Mouse (Mus musculus) retina, adult 2 months (tissue): ENCODE measurements around the gene Jade1.

Experiments
- DNase-seq: peaks from one replicate; pipeline ENCODE4 v3.0.0-alpha.2; 2012; ENCODE audit warnings: low read depth, low spot score

Gene Jade1

DNA sequence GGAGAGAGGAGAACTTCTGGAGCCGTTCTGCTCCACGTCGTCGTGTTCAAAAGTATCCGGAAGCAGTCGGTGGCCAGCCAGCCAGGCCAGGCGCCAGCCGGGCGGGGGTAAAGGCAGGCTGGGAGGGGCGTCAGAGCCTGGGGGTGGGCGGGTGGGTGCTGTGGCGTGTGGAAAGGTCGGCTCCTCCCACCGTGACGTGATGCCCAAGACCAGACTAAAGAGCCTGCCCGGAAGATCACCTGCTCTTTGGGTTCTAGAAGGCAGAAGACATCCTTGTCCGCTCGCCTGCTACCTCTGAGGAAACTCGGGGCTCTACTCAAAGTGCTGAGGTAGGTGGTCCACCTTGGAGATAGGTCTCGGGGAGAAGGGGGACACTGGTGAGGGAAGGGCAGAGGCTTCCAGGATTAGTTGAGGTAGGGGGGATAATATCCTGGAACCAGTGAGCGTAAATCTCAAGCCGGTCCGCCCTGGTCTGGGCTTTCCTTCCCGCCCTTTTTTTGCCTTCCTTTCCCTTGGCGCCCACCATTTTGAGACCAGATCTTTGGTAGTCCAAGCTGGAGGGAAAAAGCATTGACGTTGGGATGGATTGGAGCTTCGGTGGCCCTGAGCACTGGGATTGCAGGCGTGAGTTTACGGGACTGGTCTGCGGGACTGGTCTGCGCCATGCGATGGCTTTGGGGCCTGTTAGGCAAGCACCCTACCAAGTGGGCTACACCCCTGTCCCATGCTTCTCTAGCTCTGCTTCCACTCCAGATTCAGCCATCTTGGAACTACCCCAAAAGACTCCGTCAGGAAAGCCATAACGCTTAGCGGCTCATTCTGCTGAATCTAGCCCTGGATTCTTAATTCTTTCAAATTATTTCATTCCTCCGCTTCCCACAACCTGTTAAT lies at the start of gene Jade1:
TSS of gene Jade1 (plus strand) at position 241 of the 891 bp plus-strand sequence.
- DNase-seq = no peak

DNA sequence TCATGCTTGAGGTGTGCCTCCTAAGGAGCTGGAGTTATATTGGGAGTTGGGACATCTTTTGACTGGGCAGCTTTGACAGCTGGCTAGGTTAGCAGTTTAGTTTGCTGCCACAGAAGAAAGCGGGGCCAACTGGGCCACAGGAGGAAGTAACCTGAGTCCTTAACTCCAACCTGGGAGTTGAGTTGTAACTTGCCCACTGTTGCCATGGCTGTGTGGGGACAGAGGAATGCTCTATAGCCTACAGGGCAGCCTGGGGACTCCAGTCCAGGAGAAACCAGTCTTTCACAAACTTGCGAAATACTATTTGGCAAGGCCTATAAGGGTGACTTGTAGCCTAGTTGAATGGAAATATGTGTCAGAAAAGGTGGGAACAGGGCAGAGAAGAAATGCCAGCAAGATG lies 46.1 kb upstream of the Jade1 start:
- DNase-seq = no peak

DNA sequence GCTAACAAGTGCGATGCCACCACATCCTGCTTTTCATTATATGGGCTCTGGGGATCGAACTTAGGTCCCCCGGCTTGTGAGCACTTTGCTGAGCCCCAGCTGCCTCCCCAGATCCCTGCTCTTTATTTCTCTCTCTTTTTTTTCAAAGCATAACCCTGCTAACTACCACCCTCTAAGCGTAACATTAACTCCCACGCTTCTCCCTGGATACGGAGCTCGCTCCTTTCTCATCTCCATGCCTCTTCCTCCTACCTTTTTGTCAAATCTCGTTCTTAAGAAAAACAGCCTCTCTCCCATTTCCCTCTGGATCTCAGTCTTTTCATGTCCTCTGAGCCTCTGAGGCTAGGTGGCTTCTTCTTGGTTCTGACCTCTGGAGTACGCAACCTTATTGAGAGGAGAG lies 45.3 kb upstream of the Jade1 start:
- no peak for DNase-seq

DNA sequence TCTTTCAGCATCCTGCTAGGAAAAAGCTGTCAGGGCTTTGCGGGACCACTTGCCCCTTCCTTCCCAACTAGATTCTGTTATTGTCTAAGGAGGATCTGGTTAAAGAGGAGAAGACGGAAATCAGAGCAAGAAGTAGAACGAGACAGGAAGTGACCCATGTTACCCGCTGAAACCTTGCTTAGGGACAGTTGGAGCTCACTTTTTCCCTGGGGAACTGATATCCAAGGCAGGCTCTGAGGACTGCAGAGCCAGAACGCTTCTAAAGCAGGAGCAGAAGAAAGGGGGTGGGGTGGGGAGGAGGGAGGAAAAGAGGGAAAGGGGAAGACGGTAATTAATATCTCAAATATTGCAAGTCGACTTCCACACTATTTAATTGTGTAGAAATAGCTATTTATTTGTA lies 44.8 kb upstream of the Jade1 start:
- DNase-seq = no peak

DNA sequence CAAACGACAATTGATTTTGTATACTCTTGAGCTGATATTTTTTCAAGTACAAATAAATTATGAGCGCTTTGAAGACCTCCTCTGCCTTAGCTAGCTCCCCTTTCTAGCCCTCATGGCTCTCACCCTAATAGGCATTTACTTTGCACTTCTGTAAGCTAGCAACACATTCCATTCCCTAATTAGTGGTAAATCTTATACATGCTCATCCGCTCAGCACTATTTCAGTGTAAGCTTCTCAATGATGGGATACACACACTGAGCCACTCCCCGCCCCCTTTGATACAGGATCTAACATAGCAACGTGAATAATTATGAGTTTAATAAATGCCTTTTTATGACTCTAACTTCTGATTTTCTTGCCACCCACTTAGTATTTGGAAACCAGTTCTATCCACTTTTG lies 41.5 kb upstream of the Jade1 start:
- DNase-seq = no peak

DNA sequence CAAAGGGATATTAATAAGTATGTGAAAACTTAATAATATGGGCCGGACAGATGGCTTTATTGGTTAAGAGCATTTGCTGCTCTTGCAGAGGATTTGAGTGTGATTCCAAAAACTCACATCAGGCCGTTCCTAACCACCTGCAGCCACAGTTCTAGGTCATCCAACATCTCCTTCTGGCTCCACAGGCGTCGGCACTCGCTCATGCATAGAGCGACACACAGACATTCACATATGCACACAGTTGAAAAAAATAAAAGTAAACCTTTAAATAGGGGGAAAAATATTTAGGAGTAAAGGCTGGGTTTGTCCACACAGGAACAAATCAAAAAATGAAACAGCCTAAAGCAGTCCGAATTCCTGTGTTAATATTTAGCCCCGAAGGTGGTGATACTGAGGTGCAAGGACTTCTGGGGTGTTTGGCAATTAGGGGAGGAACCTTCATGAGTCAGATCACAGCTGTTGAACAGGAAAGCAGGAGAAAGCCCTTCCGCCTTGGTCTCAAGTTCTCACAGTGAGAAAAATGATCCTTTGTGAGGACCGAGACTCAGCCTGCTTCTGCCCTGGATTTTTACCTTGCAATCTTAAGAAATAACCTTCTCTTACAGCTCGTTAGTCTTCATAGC lies 40.7 kb upstream of the Jade1 start:
- DNase-seq = no peak

DNA sequence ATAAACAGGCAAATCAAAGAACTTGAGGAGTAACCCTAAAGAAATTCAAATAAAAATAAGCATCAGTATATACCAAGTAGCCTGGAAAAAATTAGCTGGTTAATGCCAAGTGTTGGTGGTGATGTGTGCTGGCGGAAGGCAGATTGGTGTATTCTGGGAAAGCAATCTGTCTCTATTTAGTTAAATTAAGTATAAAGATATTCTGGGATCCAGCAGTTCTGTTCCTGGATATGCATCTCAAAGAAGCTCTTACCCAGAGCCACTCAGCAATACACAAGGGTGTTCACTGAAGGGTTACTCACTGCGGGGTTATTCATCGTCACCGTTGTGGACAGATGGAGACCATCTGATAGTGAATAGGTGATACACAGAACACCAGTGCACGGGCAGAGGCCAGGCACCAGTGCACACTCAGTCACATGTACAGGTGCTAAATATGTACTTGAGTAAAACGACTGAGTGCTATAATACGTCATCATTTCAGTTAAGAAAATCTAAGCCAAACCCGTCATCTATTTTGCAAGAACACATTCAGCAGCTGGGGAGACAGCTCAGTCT lies 38.5 kb upstream of the Jade1 start:
- DNase-seq = no peak

DNA sequence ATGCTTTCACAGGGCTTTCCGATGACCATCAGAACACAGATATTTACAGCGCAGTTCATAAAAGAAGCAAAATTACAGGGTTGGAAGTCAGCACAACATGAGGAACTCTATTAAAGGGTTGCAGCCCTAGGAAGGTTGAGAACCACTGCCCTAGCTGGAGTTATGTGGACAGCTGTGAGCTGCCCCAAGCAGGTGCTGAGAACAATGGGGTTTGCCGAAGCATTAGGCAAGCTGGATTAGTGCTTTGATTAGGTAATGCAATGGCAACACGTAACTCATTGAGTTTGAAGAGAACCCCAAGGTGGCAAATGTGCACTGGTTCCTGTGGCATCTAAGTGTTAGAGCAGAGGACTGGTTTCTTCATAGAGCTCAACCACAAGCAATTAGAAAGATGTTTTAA lies 34.6 kb upstream of the Jade1 start:
- DNase-seq = no peak

DNA sequence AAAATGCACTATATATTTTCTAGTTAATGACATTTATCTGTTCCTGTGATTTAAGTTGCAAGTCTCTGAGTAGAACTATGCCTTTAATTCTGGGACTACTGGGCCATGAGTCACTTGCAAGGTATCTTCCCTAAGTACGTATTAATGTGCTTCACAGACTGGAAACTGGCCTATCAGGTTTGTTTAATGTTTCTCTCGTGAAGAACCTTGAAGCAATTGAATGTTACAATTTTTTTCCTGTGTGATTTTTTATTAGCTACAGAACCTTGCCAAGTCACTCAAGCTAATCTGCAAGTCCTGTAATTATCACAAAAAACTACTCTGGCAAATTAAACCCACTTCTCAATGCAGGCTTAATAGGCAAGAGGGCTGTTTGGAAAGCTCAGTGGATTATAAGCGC lies 33.8 kb upstream of the Jade1 start:
- DNase-seq = no peak

DNA sequence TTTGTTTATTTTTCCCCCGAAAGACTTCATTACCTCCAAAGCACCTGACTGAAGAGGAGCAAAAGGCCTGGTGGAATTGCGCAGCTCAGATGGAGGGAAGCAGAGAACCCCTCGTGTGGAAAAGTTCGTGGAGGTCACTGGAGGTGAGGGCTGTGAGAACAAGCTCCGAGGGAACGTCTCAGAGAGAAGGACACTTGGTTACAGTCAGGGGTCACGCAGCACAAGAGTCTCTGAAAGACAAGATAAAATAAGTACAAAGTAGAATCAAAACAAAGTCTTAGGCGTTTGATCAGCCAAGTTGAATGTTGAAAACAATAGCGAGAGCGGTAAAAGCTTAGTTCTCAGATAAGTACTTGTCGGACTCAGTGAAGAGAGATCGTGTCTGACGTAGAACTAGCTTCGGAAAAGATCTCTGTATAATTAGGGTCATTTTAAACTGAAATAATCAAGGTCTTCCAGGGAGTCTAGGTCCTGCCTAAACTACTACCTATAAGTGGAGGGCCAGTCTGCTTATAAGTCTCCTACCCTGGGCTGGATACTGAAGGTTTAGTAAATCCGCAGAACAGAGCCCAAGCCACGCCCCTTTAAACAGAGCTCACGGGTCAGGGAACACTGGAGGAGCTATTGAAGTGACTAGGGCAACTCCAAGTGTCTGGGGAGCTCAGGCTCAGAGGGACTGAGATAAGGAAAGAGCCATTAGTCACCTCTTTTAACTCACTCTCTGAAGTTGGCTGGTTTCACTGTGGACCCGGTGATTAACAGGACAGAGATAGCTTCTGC lies 33.1 kb upstream of the Jade1 start:
- DNase-seq = no peak

DNA sequence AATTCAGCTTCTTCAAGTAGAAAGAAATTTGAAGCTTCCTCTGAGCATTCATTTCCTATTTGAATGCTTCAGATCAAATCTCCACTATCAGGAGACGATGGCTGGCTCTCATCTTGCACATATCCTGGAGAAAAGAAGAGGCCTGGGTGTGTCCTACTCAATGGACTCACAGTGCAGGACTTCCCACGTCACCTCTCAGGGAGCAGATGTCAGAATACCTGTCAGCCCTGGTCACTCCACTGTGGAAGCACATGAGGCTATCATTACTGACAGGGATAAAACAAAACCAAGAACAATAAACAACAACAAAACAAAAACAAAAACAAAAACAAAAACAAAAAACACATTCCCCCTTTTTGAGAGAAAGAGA lies 32.5 kb upstream of the Jade1 start:
- no peak for DNase-seq

DNA sequence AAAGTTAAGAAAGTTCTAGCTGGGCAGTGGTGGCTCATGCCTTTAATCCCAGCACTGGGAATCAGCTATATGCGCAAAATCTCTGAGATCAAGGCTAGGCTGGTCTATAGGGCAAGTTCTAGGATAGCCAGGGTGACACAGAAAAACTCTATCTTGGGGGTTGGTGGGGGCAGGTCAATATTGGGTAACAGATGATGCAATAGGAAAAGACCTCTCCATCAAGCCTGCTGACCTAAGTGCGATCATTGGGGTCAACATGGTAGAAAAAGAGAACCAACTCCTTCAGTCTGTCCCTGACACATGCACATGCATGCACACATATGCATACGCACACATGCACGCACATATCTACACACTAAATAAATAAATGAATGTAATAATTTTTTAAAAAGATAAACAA lies 32.1 kb upstream of the Jade1 start:
- DNase-seq = no peak

DNA sequence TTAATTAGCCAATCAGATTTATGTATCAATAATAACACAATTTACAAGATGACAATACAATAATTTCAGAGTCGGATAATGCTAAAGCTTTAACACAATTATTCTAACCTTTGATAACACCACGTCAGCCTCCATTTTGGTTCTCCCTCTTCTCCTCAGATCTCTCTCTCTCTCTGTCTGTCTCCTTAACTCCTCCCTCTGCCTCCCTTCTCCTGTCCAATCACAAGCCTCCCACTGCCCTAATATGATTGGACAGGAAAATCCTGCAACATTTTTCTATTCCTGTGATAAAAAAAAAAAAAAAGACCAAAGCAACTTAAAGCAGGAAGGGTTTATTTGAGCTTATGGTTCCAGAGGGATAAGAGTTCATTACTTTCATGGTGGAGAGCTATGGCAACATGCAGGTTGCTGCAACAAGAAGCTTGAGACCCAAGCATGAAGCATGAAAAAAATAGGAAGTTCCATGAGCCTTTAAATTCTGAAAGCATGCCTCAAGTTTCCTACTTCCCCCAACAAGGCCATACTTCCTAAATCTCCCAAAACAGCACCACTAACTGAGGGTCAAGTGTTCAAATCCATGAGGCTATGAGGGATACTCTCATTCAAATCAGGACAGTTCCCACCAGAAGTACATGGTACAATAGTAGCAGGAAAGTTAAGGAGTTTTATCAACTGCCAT lies 27.1 kb upstream of the Jade1 start:
- no peak for DNase-seq

DNA sequence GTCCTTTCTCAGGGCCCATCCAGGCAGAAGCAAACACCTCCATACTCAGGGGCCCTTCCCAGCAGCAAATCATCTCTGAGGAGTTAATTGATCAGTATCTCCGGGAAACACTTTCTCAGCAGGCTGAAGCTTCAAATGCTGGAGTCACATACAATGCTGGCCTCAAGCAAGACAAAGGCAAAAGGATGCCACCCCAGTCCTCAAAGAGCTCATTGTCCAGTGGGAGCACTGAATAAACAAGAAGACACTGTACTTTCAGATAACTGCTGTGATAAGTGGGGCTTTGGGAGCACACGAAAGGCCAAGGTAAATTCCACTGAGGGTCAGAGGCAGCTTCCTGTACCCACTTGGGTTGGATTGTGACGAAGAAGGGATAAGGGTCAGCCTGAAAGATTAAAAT lies 25.4 kb upstream of the Jade1 start:
- DNase-seq = no peak

DNA sequence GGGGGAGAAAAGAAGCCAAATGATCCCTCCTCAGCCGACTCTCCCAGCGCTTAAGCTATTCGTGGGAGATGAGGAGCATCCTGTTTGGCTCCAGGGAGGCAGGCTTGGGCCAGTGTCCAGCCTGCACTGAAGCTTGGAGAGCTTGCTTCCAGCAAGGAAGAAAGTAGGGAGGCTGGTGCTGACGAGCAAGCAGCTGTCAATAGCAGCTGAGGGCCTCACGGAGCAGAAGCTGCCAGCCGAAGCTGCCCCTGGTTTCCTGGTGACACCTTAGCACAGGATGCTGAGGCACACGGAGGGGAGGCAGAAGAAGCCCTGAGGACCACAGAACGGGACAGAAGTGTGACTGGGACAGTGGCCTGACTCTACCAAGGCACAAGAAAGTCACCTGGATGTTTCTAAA lies 24.0 kb upstream of the Jade1 start:
- DNase-seq = no peak

DNA sequence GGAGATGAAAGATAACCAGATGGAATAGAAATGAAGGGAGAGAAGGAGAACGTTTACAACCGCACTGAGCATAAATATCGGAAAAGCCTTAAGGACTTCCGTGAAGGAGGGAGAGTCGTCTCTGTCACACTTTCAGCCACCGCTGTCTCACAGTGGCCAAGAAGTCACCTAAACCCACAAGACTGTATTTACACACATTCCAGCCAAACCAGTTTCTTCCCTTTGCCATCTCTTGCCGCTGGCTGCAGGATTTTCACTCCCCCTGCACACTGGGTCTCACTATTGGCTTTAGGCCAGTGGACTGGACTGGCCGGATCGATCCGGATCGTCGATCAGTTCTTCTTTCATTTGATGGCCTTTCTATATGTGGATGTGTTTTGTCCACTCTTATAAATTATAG lies 23.4 kb upstream of the Jade1 start:
- DNase-seq = no peak

DNA sequence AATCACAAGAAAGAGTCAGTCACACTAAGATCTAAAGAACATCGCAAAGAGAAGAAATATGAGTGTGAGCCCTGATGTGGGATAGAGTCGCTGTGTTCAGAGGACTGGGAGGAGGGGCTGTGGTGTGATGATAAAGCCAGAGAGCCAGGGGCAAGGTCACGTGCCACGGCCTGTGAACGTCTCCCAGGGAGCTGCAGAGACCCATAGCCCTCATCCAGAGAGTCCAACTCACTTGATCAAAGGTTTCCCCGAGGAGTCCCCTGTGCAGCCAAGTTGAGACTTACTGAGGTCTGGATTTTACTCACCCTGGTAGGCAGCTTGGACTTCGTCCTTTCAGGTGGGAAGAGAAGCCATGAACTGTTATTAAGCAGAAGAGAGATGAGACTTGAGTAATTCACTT lies 21.9 kb upstream of the Jade1 start:
- no peak for DNase-seq

DNA sequence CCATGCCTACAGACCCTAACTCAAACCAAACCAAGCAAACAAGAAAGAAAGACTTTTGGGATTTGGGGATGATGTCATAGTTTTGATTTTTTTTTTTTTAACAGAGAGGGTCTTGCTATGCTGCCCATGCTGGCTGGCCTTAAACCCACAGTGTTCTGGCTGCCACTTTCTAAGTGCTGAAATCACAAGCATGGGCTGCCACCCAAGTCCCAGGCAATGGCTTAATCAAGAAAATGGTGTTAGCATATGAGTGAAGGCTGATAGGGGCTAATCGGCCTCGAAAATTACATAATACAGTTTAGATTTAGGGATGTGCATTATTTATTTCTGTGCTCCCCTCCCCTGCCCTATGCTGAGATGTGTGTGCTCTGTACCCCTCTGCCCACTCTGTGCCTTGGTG lies 17.6 kb upstream of the Jade1 start:
- no peak for DNase-seq

DNA sequence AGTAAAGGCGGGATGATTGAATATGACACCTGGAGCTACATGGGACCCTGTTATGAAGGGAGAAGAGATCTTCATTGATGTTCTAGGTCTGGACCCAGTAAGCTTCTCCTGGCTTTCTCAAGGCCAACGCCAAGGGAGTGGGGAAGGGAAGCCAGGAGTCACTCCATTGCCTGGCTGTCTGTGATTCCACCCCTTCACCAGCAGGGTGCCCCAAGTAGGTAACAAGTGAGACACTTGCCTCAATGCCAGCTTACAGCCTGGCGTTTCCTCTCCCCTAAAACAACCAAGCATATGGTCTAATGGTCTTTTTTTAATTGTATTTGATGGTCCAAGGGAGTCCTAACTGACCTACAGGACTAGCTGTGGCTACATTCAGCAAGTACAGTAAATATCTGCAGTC lies 14.2 kb upstream of the Jade1 start:
- no peak for DNase-seq

DNA sequence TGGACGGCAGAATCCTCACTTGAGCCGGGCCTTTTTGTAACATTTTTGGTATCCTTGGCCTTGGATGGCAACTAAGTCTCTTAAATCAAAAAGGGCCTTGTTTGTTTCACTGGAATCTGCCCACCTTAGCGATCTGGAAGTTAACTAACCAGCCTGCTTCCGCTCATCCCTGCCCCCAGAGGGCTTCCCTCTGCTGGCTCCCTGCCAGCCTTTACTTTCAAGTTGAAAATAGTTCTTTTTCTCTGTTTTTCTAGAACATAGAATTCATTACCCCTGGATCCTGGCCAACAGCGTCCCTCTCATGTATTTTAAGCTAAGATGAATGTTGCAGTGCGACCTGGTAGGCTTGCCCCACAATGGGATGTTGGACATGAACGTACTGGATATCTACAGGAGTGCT lies 11.1 kb upstream of the Jade1 start:
- no peak for DNase-seq

DNA sequence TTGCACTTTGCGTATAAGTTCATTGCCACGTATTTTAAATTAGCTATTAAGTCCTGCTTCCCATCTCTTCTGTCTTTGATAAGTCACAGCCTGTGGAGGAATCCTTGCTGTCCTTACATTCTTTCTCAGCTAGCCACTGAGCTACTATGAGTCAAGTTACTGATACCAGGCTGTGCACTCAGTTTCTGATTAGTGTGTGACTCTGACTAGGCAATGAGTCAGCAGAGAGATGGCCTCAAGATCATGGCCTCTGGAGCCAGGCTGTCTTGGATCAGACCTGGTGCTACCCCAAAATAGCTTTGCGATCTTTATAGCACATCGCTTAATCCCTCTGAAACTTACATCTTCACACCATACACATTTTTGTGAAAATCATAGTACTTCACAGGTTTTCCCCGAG lies 8.2 kb upstream of the Jade1 start:
- DNase-seq = no peak

DNA sequence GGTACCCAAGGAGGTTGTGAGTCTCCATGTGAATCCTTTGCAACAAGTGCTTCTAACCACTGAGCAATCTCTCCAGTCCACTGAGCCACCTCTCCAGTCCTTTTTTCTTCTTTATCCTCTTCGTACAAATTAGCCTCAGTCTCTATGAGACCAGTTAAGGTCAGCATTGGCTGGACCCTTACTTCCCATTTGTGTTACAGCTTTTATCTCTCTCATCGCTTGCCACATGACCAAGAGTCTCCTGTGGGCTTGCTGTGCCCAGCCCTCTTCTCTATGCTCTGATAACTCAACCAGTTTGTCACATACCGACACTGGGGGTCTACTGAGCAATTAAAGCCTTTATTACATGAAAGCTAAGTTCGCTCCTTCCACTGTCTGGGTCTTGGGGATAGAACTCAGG lies 7.3 kb upstream of the Jade1 start:
- DNase-seq = no peak
